ENCODE assay signal across 8 mouse cellular contexts in genomic region chr9:100545715-100546593, GRCm38 (mm10). TPM values are rescaled to one million over a fixed set of nuclear protein-coding genes. Genes with fewer than 3 reads are reported as not detected.
DNase-seq lines count a peak whose midpoint lies in the region; ATAC-seq and TF ChIP-seq lines count a peak whose summit lies in the region.

Nck1 (minus strand) TSS chr9:100546134.

- H3K9me3 ChIP-seq in megakaryocyte, embryonic 14.5 days, result peaks cover 12% of the 10 kb centered on the region

- peak; percentile 76; the same call in 1 of the 2 replicates for TF ChIP-seq POLR2A in cortical plate, adult 2 months (IDR thresholded peaks at IDR 0.05; ENCODE audit: extremely low read depth, insufficient read depth, low read length)

- H3K36me3 ChIP-seq in megakaryocyte, embryonic 14.5 days (replicated peaks; ENCODE audit: low read length), result peaks cover 22% of the 10 kb centered on the region

- H3K27me3 ChIP-seq in megakaryocyte, embryonic 14.5 days (replicated peaks), result no peaks in the 10 kb centered on the region

- peak; percentile 99 for DNase-seq in gastrocnemius, adult 8-10 months (ENCODE audit: low spot score in 2 of 2)
- peak; percentile 72 for DNase-seq in hindlimb bud, embryonic 11.5 days (ENCODE audit: extremely low spot score, low read depth, low spot score)
- DNase-seq in left cerebral cortex, adult 8-10 months (ENCODE audit: low spot score in 2 of 2), result peak; percentile 99
- DNase-seq in right cerebral cortex, postnatal 10 days (ENCODE audit: low spot score in 2 of 2), result peak; percentile 100
- DNase-seq in urinary bladder, postnatal 25 days (ENCODE audit: low spot score), result peak; percentile 98

- H3K4me1 ChIP-seq in cortical plate, adult 2 months (ENCODE audit: control insufficient read depth, insufficient read depth, low read length), result no peaks in the 10 kb centered on the region; the same call in 1 of the 2 replicates
- H3K4me1 ChIP-seq in megakaryocyte, embryonic 14.5 days, result peaks cover 39% of the 10 kb centered on the region

- peak within 1 kb of the TSS; percentile 88 for H3K27ac ChIP-seq in cortical plate, adult 2 months (ENCODE audit: insufficient read depth, low read length)

- peak within 1 kb of the TSS; percentile 76 for H3K4me3 ChIP-seq in cortical plate, adult 2 months (ENCODE audit: insufficient read depth, low read length)
- peak within 1 kb of the TSS; percentile 100 for H3K4me3 ChIP-seq in megakaryocyte, embryonic 14.5 days (replicated peaks)

- 0 out of 2 replicates have a peak, but pooled peaks have one; percentile 29 for TF ChIP-seq CTCF in cortical plate, adult 2 months (IDR thresholded peaks at IDR 0.05; ENCODE audit: extremely low read depth, insufficient read depth, low read length)

- peak; percentile 92 for ATAC-seq in activated CD4-positive, CD25-positive, alpha-beta regulatory T cell, adult 4 months

RNA-seq across cellular contexts. Expression of gene Nck1, which starts in this region (rescaled TPM):
- 10 to 100 TPM; 74.4 to 93.1 TPM for polyA plus RNA-seq in activated CD4-positive, CD25-positive, alpha-beta regulatory T cell, adult 4 months (2017; shearing (Covaris generic))
- polyA plus RNA-seq in cortical plate, adult 2 months (2012; rRNA removed), result 24.5 and 27.2 TPM in 2 replicates
- total RNA-seq in gastrocnemius, adult 8-10 months (2022), result 10 to 100 TPM; 22.9 to 29.0 (median 26.6) TPM
- 10 to 100 TPM; 33.4 to 39.9 (median 36.4) TPM for total RNA-seq in left cerebral cortex, adult 8-10 months (2022)
- 2.2 TPM in 1 of 2 replicates, not detected in the other for polyA plus RNA-seq in megakaryocyte, embryonic 14.5 days (2012; ENCODE audit: insufficient read depth, low replicate concordance)

Comparison
In these comparisons a context has a peak if more than half of its experiments do, and no peak if none do; other contexts are left out.
1. Peak in every context shown above with its lines: DNase-seq, ATAC-seq, H3K4me3 ChIP-seq and H3K27ac ChIP-seq.